Mouse (Mus musculus) liver, embryonic 18 days (tissue): ENCODE results near the gene Cyp3a41a. TPM values are rescaled to one million over a fixed set of nuclear protein-coding genes. Genes with fewer than 3 reads are reported as not detected.

ENCODE experiments used
- polyA plus RNA-seq: library from polyadenylated mRNA; depleted of rRNA; stranded (reverse); fragments of >200 nt; gene quantifications from 2 replicates; pipeline ENCODE4 v1.2.3, GENCODE M21; 2012; rRNA removed

The Cyp3a41a gene
- polyA plus RNA-seq = 7.4 and 21.3 TPM in 2 replicates

GRCm38 (mm10) chr5:145720036-145720435 lies at the start of gene Cyp3a41a:
Gene Cyp3a41a, minus strand, starts transcription at chr5:145720136.

Other genes with a start within 250 kb of the Cyp3a41a start
- 0.03 and 0.06 TPM in 2 replicates for gene Cyp3a41b, start 135.4 kb downstream of the Cyp3a41a start, polyA plus RNA-seq
- 2.3 and 6.5 TPM in 2 replicates for gene Cyp3a44, start 85.7 kb upstream of the Cyp3a41a start, polyA plus RNA-seq
- 40.6 and 59.2 TPM in 2 replicates for gene Cyp3a11, start 159.8 kb upstream of the Cyp3a41a start, polyA plus RNA-seq